Mouse (Mus musculus) liver, embryonic 11.5 days (tissue): ENCODE measurements at regions not wholly inside any gene's neighbourhood (a gene's known extent, or its start where the extent isn't known, plus 50 kb on each side); places are given as distances from the start of the nearest gene placed in this dataset.
"Not testable (repeated sequence)": the region's sequence is repeated elsewhere in the genome, so short reads cannot be mapped to it uniquely, and the experiment has no call there.

Experiments
- ATAC-seq: fragments of 200-750 bp; cut with Nextera tagmentation; replicated peaks from 2 replicates; pipeline ENCODE4 v1.8.0; 2017; ENCODE audit warnings: moderate number of reproducible peaks, mild to moderate bottlenecking, moderate TSS enrichment, moderate library complexity; ENCODE audit not compliant: low FRiP score
- DNase-seq: peaks from one replicate; pipeline ENCODE4 v3.0.0-alpha.2; 2017; ENCODE audit warnings: low spot score
- H3K27ac ChIP-seq: fragments of 300-500 bp; sonication (generic); 2 replicates; pipeline ENCODE4 v1.5.1; 2014; ENCODE audit warnings: mild to moderate bottlenecking, low read depth, low read length, control low read depth
- H3K27me3 ChIP-seq: fragments of 300-500 bp; sonication (generic); replicated peaks from 2 replicates; pipeline ENCODE4 v1.6.1; 2014; ENCODE audit warnings: low read length, mixed read lengths; ENCODE audit not compliant: control insufficient read depth, insufficient read depth
- H3K36me3 ChIP-seq: fragments of 300-500 bp; sonication (generic); 2 replicates; pipeline ENCODE4 v1.6.1; 2014; ENCODE audit warnings: mild to moderate bottlenecking, low read length, moderate library complexity, mixed read lengths; ENCODE audit not compliant: control insufficient read depth, insufficient read depth
- H3K4me1 ChIP-seq: fragments of 300-500 bp; sonication (generic); replicated peaks from 2 replicates; pipeline ENCODE4 v1.6.1; 2014; ENCODE audit warnings: low read length, mixed read lengths; ENCODE audit not compliant: control insufficient read depth, insufficient read depth
- H3K4me2 ChIP-seq: fragments of 300-500 bp; sonication (generic); 2 replicates; pipeline ENCODE4 v1.6.1; 2014; ENCODE audit warnings: mild to moderate bottlenecking, control low read depth, moderate library complexity
- H3K4me3 ChIP-seq: fragments of 300-500 bp; sonication (generic); 2 replicates; pipeline ENCODE4 v1.5.1; 2014; ENCODE audit warnings: low read depth, low read length, control low read depth
- H3K9ac ChIP-seq: fragments of 300-500 bp; sonication (generic); 2 replicates; pipeline ENCODE4 v1.6.1; 2014; ENCODE audit warnings: low read depth, low read length, control low read depth
- H3K9me3 ChIP-seq: fragments of 300-500 bp; sonication (generic); 2 replicates; pipeline ENCODE4 v1.6.1; 2016; ENCODE audit warnings: low read length, inconsistent platforms, mixed read lengths; ENCODE audit not compliant: control insufficient read depth
- WGBS: fragments of 180-500 bp; shearing (Covaris S2); extraction: QIAGEN DNeasy Blood & Tissue Kit; methylation state at CpG from one replicate; pipeline ENCODE4 v1.1.7; 2014; 5-methylcytosine and 5-hydroxymethylcytosine counted together

GRCm38 (mm10) chr11:22573166-22573565 lies 61.3 kb downstream of the Tmem17 start:
- Histone ChIP-seq H3K4me2 (no peak overlapping the region), H3K27ac (no peak overlapping the region), H3K9ac (no peak overlapping the region), H3K36me3 (no peaks in the 10 kb centered on the region), H3K27me3 (no peaks in the 10 kb centered on the region), H3K9me3 (no peaks in the 10 kb centered on the region), H3K4me3 (no peak overlapping the region), H3K4me1 (no peaks in the 10 kb centered on the region)
- DNase-seq = no peak
- 38% methylated on average over 2 of the region's 2 CpGs for WGBS
- ATAC-seq = no peak

- Histone ChIP-seq H3K27ac (no peak overlapping the region), H3K4me1 (no peaks in the 10 kb centered on the region), H3K9ac (no peak overlapping the region), H3K36me3 (no peaks in the 10 kb centered on the region), H3K4me2 (no peak overlapping the region), H3K4me3 (no peak overlapping the region), H3K9me3 (no peaks in the 10 kb centered on the region), H3K27me3 (no peaks in the 10 kb centered on the region)
- 79% methylated on average over 3 of the region's 3 CpGs for WGBS
- no peak for ATAC-seq
- DNase-seq = no peak
Observed at GRCm38 (mm10) chr11:22573802-22574201, 61.9 kb downstream of the Tmem17 start.

- ATAC-seq = no peak
- 86% methylated on average over 2 of the region's 2 CpGs for WGBS
- H3K9me3 ChIP-seq = no peaks in the 10 kb centered on the region
- H3K27ac ChIP-seq = no peak overlapping the region
- H3K36me3 ChIP-seq = no peaks in the 10 kb centered on the region
- no peak overlapping the region for H3K9ac ChIP-seq
- no peak overlapping the region for H3K4me2 ChIP-seq
- H3K27me3 ChIP-seq = no peaks in the 10 kb centered on the region
- H3K4me3 ChIP-seq = no peak overlapping the region
- no peaks in the 10 kb centered on the region for H3K4me1 ChIP-seq
- no peak for DNase-seq
Observed at GRCm38 (mm10) chr11:22574506-22574905, 62.6 kb downstream of the Tmem17 start.

- Histone ChIP-seq H3K9me3 (no peaks in the 10 kb centered on the region), H3K9ac (no peak overlapping the region), H3K4me1 (peaks cover 4% of the 10 kb centered on the region; the same call in 1 of the 2 replicates), H3K27me3 (no peaks in the 10 kb centered on the region), H3K27ac (no peak overlapping the region), H3K36me3 (no peaks in the 10 kb centered on the region), H3K4me2 (peak overlapping the region; percentile 49; the same call in 1 of the 2 replicates), H3K4me3 (no peak overlapping the region)
- no peak for DNase-seq
- ATAC-seq = no peak
- WGBS = 42% methylated on average over 5 of the region's 5 CpGs
Observed at GRCm38 (mm10) chr11:22584100-22584487, 72.2 kb downstream of the Tmem17 start.

- H3K9me3 ChIP-seq = no peaks in the 10 kb centered on the region
- no peaks in the 10 kb centered on the region for H3K36me3 ChIP-seq
- 9% methylated on average over 14 of the region's 14 CpGs for WGBS
- 0 out of 2 replicates have a peak overlapping the region, but pooled peaks have one; percentile 15 for H3K9ac ChIP-seq
- peak; percentile 60 for ATAC-seq
- peaks cover 4% of the 10 kb centered on the region; the same call in 1 of the 2 replicates for H3K4me1 ChIP-seq
- H3K27me3 ChIP-seq = no peaks in the 10 kb centered on the region
- H3K4me3 ChIP-seq = no peak overlapping the region
- DNase-seq = no peak
- H3K4me2 ChIP-seq = peak overlapping the region; percentile 49
- H3K27ac ChIP-seq = no peak overlapping the region
Observed at GRCm38 (mm10) chr11:22584488-22585158, 72.7 kb downstream of the Tmem17 start.

- no peak for ATAC-seq
- H3K9me3 ChIP-seq = no peaks in the 10 kb centered on the region
- no peak overlapping the region; the same call in 1 of the 2 replicates for H3K27ac ChIP-seq
- H3K9ac ChIP-seq = no peak overlapping the region
- H3K36me3 ChIP-seq = no peaks in the 10 kb centered on the region
- WGBS = 65% methylated on average over 7 of the region's 7 CpGs
- H3K27me3 ChIP-seq = no peaks in the 10 kb centered on the region
- no peak overlapping the region for H3K4me2 ChIP-seq
- H3K4me3 ChIP-seq = no peak overlapping the region
- DNase-seq = no peak
- H3K4me1 ChIP-seq = peaks cover 4% of the 10 kb centered on the region; the same call in 1 of the 2 replicates
Observed at GRCm38 (mm10) chr11:22587691-22588241, 75.9 kb downstream of the Tmem17 start.

GRCm38 (mm10) chr11:22588546-22588945 lies 76.7 kb downstream of the Tmem17 start:
- Histone ChIP-seq H3K4me2 (no peak overlapping the region), H3K9me3 (no peaks in the 10 kb centered on the region), H3K36me3 (no peaks in the 10 kb centered on the region), H3K9ac (no peak overlapping the region), H3K27ac (no peak overlapping the region), H3K27me3 (no peaks in the 10 kb centered on the region), H3K4me1 (peaks cover 4% of the 10 kb centered on the region; the same call in 1 of the 2 replicates), H3K4me3 (no peak overlapping the region)
- WGBS = 38% methylated on average over 2 of the region's 2 CpGs
- no peak for DNase-seq
- no peak for ATAC-seq

- DNase-seq = no peak
- H3K9ac ChIP-seq = no peak overlapping the region
- no peak overlapping the region for H3K4me2 ChIP-seq
- H3K9me3 ChIP-seq = no peaks in the 10 kb centered on the region
- H3K4me3 ChIP-seq = no peak overlapping the region
- H3K36me3 ChIP-seq = no peaks in the 10 kb centered on the region
- no peaks in the 10 kb centered on the region for H3K27me3 ChIP-seq
- H3K4me1 ChIP-seq = peaks cover under 1% of the 10 kb centered on the region; the same call in 1 of the 2 replicates
- ATAC-seq = no peak
- 49% methylated on average over 2 of the region's 2 CpGs for WGBS
- no peak overlapping the region for H3K27ac ChIP-seq
Observed at GRCm38 (mm10) chr11:22589901-22590300, 78.0 kb downstream of the Tmem17 start.

- H3K36me3 ChIP-seq, H3K4me1 ChIP-seq, DNase-seq, H3K9ac ChIP-seq, H3K4me3 ChIP-seq, H3K4me2 ChIP-seq, ATAC-seq, H3K9me3 ChIP-seq, H3K27me3 ChIP-seq, H3K27ac ChIP-seq: not testable (repeated sequence)
- 83% methylated on average over 14 of the region's 14 CpGs for WGBS
Observed at GRCm38 (mm10) chr11:22591050-22591449, 79.2 kb downstream of the Tmem17 start.
